In genomic region chr1:86859371-86859770, GRCm38 (mm10) we compare ENCODE assay signal across 28 mouse cellular contexts.
DNase-seq lines count a peak whose midpoint lies in the region; ATAC-seq lines count a peak whose summit lies in the region.
"Had no signal": no experiment of that assay in that cellular context is flagged by ENCODE, and none has a peak within 500 bp of the region (broad histone marks: within the 10 kb centered on the region; RNA-seq: fewer than 3 reads in every experiment).

No protein-coding gene starts in this region.

- no peak overlapping the region for H3K4me2 ChIP-seq in embryonic facial prominence, embryonic 14.5 days (ENCODE audit: low read depth, low read length)
- H3K4me2 ChIP-seq in heart, embryonic 13.5 days: no peak overlapping the region
- no peak overlapping the region for H3K4me2 ChIP-seq in kidney, embryonic 15.5 days
- H3K4me2 ChIP-seq: embryonic facial prominence, embryonic 15.5 days; forebrain, embryonic 12.5 days; hindbrain, embryonic 12.5 days; intestine, embryonic 15.5 days; liver, embryonic 15.5 days; midbrain, embryonic 12.5 days; neural tube, embryonic 12.5 days had no signal

- DNase-seq in embryonic facial prominence, embryonic 14.5 days (ENCODE audit: low spot score): peak; percentile 15
- DNase-seq in embryonic facial prominence, embryonic 10.5 days (ENCODE audit: low spot score): no peak
- no peak for DNase-seq in heart, adult 9 months (ENCODE audit: low spot score in 2 of 2)
- DNase-seq in kidney, adult 11 months: no peak
- peak; percentile 13 for DNase-seq in 416B (ENCODE audit: low read depth)
- no peak for DNase-seq in cerebellum, adult 8-10 months
- DNase-seq: adrenal gland, postnatal 25 days; cerebellum, adult 11-12 months; cerebellum, postnatal 10 days; forebrain, postnatal 0 days; gastrocnemius, postnatal 25 days; layer of hippocampus, adult 9-11 months; right cerebral cortex, adult 18-20 months; spleen, adult 18-20 months; thymus, postnatal 14 days had no signal

- H3K36me3 ChIP-seq in embryonic facial prominence, embryonic 14.5 days (ENCODE audit: control insufficient read depth, insufficient read depth, low read length): peaks cover 19% of the 10 kb centered on the region
- peaks cover 21% of the 10 kb centered on the region for H3K36me3 ChIP-seq in embryonic facial prominence, embryonic 10.5 days (replicated peaks)
- peaks cover 18% of the 10 kb centered on the region for H3K36me3 ChIP-seq in heart, embryonic 13.5 days
- H3K36me3 ChIP-seq in kidney, embryonic 15.5 days: peaks cover 11% of the 10 kb centered on the region; the same call in 1 of the 2 replicates
- H3K36me3 ChIP-seq: intestine, embryonic 15.5 days; liver, embryonic 15.5 days had no signal

- 11% methylated on average over 1 of the region's 1 CpGs for WGBS in embryonic facial prominence, embryonic 14.5 days
- 41% methylated on average over 1 of the region's 1 CpGs for WGBS in embryonic facial prominence, embryonic 10.5 days
- WGBS in heart, embryonic 13.5 days: 20% methylated on average over 1 of the region's 1 CpGs
- WGBS in kidney, embryonic 15.5 days: 25% methylated on average over 1 of the region's 1 CpGs

- no peak overlapping the region for H3K27ac ChIP-seq in embryonic facial prominence, embryonic 14.5 days (replicated peaks; ENCODE audit: low read depth, low read length)
- H3K27ac ChIP-seq in embryonic facial prominence, embryonic 10.5 days (replicated peaks): no peak overlapping the region
- peak overlapping the region; percentile 71 for H3K27ac ChIP-seq in heart, embryonic 13.5 days (replicated peaks)
- H3K27ac ChIP-seq in kidney, embryonic 15.5 days: peak overlapping the region; percentile 30; the same call in 1 of the 2 replicates
- H3K27ac ChIP-seq: embryonic facial prominence, embryonic 15.5 days; forebrain, embryonic 12.5 days; hindbrain, embryonic 12.5 days; hindbrain, postnatal 0 days; intestine, embryonic 15.5 days; liver, embryonic 15.5 days; midbrain, embryonic 12.5 days; neural tube, embryonic 12.5 days had no signal

- H3K4me3 ChIP-seq in embryonic facial prominence, embryonic 14.5 days (ENCODE audit: low read depth, low read length): no peak overlapping the region
- no peak overlapping the region for H3K4me3 ChIP-seq in embryonic facial prominence, embryonic 10.5 days
- no peak overlapping the region for H3K4me3 ChIP-seq in heart, embryonic 13.5 days
- H3K4me3 ChIP-seq in kidney, embryonic 15.5 days (replicated peaks): no peak overlapping the region
- H3K4me3 ChIP-seq: embryonic facial prominence, embryonic 15.5 days; forebrain, embryonic 12.5 days; hindbrain, embryonic 12.5 days; intestine, embryonic 15.5 days; liver, embryonic 15.5 days; midbrain, embryonic 12.5 days; myocyte; neural tube, embryonic 12.5 days had no signal

- ATAC-seq in embryonic facial prominence, embryonic 14.5 days (ENCODE audit: low read depth): no peak
- ATAC-seq in heart, embryonic 13.5 days (ENCODE audit: extremely low read depth, insufficient number of reproducible peaks, low FRiP score, low TSS enrichment): no peak
- ATAC-seq in kidney, embryonic 15.5 days (replicated peaks; ENCODE audit: low FRiP score): no peak
- ATAC-seq: forebrain, postnatal 0 days; hindbrain, postnatal 0 days; intestine, embryonic 15.5 days; Patski had no signal

- H3K4me1 ChIP-seq in embryonic facial prominence, embryonic 14.5 days (ENCODE audit: control insufficient read depth, insufficient read depth, low read length): no peaks in the 10 kb centered on the region
- no peaks in the 10 kb centered on the region for H3K4me1 ChIP-seq in embryonic facial prominence, embryonic 10.5 days
- peaks cover 18% of the 10 kb centered on the region for H3K4me1 ChIP-seq in heart, embryonic 13.5 days
- no peaks in the 10 kb centered on the region for H3K4me1 ChIP-seq in kidney, embryonic 15.5 days
- H3K4me1 ChIP-seq: embryonic facial prominence, embryonic 15.5 days; forebrain, embryonic 12.5 days; hindbrain, embryonic 12.5 days; intestine, embryonic 15.5 days; liver, embryonic 15.5 days; midbrain, embryonic 12.5 days; neural tube, embryonic 12.5 days had no signal

- no peaks in the 10 kb centered on the region for H3K9me3 ChIP-seq in embryonic facial prominence, embryonic 14.5 days (ENCODE audit: control insufficient read depth, low read length)
- no peaks in the 10 kb centered on the region for H3K9me3 ChIP-seq in embryonic facial prominence, embryonic 10.5 days
- H3K9me3 ChIP-seq in heart, embryonic 13.5 days: no peaks in the 10 kb centered on the region
- no peaks in the 10 kb centered on the region for H3K9me3 ChIP-seq in kidney, embryonic 15.5 days (replicated peaks)
- H3K9me3 ChIP-seq: embryonic facial prominence, embryonic 15.5 days; forebrain, embryonic 12.5 days; G1E; hindbrain, embryonic 12.5 days; intestine, embryonic 15.5 days; liver, embryonic 15.5 days; midbrain, embryonic 12.5 days; neural tube, embryonic 12.5 days had no signal

- no peak overlapping the region for H3K9ac ChIP-seq in embryonic facial prominence, embryonic 14.5 days (ENCODE audit: low read depth, low read length)
- H3K9ac ChIP-seq in heart, embryonic 13.5 days: no peak overlapping the region
- no peak overlapping the region for H3K9ac ChIP-seq in kidney, embryonic 15.5 days
- H3K9ac ChIP-seq: embryonic facial prominence, embryonic 15.5 days; forebrain, embryonic 12.5 days; forebrain, postnatal 0 days; hindbrain, embryonic 12.5 days; intestine, embryonic 15.5 days; liver, embryonic 15.5 days; midbrain, embryonic 12.5 days; neural tube, embryonic 12.5 days had no signal

- no peaks in the 10 kb centered on the region for H3K27me3 ChIP-seq in embryonic facial prominence, embryonic 14.5 days (replicated peaks; ENCODE audit: control insufficient read depth, insufficient read depth, low read length)
- no peaks in the 10 kb centered on the region for H3K27me3 ChIP-seq in embryonic facial prominence, embryonic 10.5 days (replicated peaks; ENCODE audit: low read depth, poor library complexity, severe bottlenecking)
- H3K27me3 ChIP-seq in heart, embryonic 13.5 days (replicated peaks): no peaks in the 10 kb centered on the region
- no peaks in the 10 kb centered on the region for H3K27me3 ChIP-seq in kidney, embryonic 15.5 days
- H3K27me3 ChIP-seq: embryonic facial prominence, embryonic 15.5 days; forebrain, embryonic 12.5 days; hindbrain, embryonic 12.5 days; intestine, embryonic 15.5 days; liver, embryonic 15.5 days; midbrain, embryonic 12.5 days; neural tube, embryonic 12.5 days; Patski had no signal

Comparison
In these comparisons a context has a peak if more than half of its experiments do, and no peak if none do; other contexts are left out.
1. DNase-seq: peak in embryonic facial prominence, embryonic 14.5 days (single experiment) and 416B (single experiment); none in embryonic facial prominence, embryonic 10.5 days (single experiment), heart, adult 9 months (0 of 2), kidney, adult 11 months (single experiment) and cerebellum, adult 8-10 months (single experiment).
2. H3K27ac ChIP-seq: peak in heart, embryonic 13.5 days (single experiment) and kidney, embryonic 15.5 days (single experiment); none in embryonic facial prominence, embryonic 14.5 days (single experiment) and embryonic facial prominence, embryonic 10.5 days (single experiment).